Mouse (Mus musculus): Measurements from ENCODE around the gene Dnajc9.

The Dnajc9 gene

DNA sequence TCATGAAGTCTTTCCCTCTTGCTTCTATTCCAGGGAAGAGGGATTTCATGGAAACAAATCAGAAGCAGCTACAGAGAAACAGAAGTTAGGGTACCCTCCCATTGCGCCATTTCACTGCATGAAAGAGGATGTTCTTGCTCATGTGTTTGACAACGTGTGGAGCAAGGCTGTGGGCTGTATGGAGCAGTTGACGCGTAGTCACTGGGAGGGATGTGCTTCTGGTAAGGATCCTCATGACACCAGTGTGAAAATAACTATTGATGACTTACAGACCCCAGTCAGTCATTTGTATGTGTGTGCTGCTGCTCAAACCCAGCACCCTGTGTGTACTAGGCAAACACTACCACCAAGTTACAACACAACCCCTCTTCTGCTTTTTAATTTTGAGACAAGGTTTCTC lies 25.5 kb downstream of the Dnajc9 start:
- no peak for DNase-seq (ENCODE audit: low read depth, low spot score)

DNA sequence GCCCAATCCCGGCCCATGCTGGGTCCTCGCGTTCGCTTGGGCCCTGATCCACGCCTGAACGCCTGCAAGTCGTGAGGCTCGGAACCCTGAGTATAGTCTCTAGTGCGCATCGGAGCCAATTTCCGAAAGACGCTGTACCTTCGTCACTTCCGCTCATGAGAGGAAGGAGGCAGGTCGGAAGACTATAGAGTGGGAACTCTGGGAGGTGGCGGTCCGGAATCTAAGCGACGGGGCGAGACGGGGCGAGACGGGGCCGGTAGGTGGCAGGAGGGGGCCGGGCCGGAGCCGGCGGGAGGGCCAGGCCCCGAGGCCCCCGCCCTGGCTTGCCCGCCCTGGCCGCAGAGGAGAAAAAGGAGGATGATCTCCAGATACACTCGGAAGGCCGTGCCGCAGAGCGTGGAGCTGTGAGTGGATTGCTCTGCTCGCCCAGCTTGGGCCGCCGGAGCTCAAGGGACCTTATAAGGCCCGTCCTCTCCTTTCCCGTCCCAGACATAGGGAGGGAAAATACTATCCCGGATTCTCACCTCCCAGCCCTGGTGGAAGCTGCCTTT lies 40.6 kb downstream of the Dnajc9 start, which contains the start of the genes Ecd and Fam149b:
Gene Ecd (minus strand): TSS at position 131 of the 551 bp plus-strand sequence.
Gene Fam149b (plus strand): TSS at position 172 of the 551 bp plus-strand sequence.
- DNase-seq (ENCODE audit: low read depth, low spot score), result peak; percentile 98

DNA sequence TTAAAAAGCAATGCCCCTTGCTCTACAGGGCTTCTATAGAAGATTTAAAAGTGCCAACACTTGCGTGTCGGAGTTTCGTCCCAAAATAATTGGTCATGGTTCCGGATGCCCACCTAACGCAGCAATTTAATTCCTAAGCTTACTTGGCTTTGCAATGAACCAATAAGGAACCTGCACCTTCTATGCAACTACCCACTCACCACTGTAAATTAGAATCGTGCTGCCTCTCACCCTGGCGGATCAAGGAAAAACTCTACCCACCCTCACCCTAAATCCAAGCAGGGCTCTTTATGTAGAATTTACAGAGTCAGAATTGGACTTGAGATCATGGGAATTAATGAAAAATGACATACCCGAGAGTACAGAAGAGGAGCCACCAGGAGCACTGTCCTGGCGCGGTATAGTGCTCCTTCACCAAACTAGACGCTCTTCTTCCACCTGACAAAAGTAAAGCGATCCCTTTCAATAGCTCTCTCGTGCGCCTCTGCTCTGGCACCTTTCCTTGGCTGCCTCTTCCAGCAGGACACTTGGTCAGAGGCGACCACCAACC lies 41.2 kb downstream of the Dnajc9 start:
- no peak for DNase-seq (ENCODE audit: low read depth, low spot score)

DNA sequence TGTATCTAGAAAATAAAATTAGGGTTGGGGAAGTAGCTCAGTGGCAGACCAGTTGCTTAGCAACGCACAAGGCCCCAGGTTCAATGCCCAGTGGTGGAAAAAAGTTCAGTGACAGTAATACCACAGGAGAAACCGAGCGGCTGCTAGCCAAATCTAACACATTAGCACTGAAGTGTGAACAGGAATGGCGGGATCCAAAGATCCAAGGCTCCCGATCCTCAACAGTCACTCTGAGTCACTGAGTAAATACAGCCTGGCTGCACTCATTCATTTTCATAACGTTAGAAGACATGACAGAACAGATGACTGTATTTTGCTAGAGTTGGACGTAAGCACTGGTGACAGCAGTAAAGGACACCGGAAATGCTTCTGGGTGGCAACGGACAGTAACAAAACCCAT lies 42.8 kb downstream of the Dnajc9 start:
- DNase-seq (ENCODE audit: low read depth, low spot score), result no peak

DNA sequence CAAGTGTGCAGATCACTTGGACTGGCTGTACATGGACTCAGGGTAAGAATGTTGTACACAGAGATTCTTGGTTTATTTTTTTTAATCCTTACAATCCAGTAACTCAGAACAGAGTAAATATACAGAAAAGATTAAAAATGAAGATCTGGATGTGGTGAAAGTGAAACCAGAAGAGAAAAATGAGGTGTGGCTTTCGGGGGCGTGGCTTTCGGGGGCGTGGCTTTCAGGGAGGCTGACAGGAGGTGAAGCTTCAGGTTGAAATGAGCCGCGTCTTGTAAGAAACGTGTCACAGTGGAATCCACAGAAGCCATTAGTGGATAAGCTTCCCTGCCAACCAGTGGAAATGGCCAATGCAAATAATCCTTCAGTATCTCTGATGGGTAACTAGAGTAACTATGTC lies 47.8 kb downstream of the Dnajc9 start:
- DNase-seq (ENCODE audit: low read depth, low spot score), result peak; percentile 43

DNA sequence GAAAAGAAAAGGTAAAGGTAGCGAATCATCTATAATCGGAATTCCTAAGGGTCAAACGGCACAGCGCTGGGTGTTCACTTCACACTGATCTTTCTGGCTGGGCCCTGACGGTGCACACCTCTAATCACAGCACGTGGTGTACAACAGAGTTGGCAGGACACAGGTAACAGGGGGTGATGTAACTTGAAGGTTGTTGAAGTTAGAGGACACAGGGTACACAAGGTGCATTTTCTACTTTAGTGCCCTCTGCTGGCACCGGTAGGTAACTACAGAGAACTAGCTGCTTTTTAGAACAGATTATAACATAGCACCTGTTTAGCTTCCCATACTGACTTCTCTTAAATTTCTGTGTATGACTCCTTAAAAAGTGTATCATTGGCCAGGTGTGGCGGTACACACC lies 48.6 kb downstream of the Dnajc9 start:
- DNase-seq (ENCODE audit: low read depth, low spot score), result peak; percentile 79

DNA sequence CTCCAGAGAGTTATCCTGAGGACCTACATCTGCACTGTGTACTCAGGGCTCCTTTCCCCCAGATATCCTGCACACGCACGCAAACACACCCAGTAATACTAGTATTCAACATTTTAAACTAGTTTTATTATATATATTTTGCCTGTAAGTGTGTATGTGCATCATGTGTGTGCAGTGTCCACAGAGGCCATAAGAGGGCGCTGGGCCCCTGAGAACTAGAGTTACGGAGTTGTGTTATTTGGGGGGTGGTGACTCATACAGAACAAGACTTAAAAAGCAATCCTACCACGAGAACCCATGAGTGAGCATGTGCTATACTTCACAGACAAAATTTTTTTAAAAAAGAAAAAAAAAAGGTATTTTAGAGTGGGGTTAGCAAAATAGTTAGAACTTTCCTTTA lies 49.3 kb downstream of the Dnajc9 start:
- DNase-seq (ENCODE audit: low read depth, low spot score), result peak; percentile 53
